Mouse (Mus musculus) brain, embryonic 14.5 days (tissue): ENCODE results near the gene Nav1.

ENCODE experiments used
- CTCF ChIP-seq: fragments of 200-500 bp; IDR thresholded peaks from 2 replicates; pipeline ENCODE4 v1.5.1; 2012; ENCODE audit warnings: inconsistent platforms, mild to moderate bottlenecking, moderate library complexity, borderline replicate concordance; ENCODE audit not compliant: insufficient read depth, insufficient read length; ENCODE audit errors: extremely low read depth
- POLR2A ChIP-seq: fragments of 200-500 bp; IDR thresholded peaks from 2 replicates; pipeline ENCODE4 v1.6.1; 2012; ENCODE audit warnings: mild to moderate bottlenecking, inconsistent platforms, borderline replicate concordance; ENCODE audit not compliant: poor library complexity, insufficient read depth, insufficient read length, severe bottlenecking; ENCODE audit errors: extremely low read depth

GRCm38 (mm10) chr1:135548750-135549149, 58.3 kb downstream of the Nav1 start:
- TF ChIP-seq CTCF (no peak), POLR2A (no peak)
